Mouse (Mus musculus) CH12.LX (cell line): ENCODE measurements around the gene Gpatch2.

ENCODE experiments used
- CTCF ChIP-seq, 2 experiments: IDR thresholded peaks in 1 of 2; conservative IDR thresholded peaks in 1 of 2; 2 replicates each; pipeline ENCODE4 v1.5.1; 2011 to 2012; ENCODE audit warnings: low read depth in 2 of 2, low read length in 2 of 2, improper control_type of control experiment in 1 of 2, inconsistent platforms in 1 of 2, mild to moderate bottlenecking in 1 of 2, moderate library complexity in 1 of 2
- JUND ChIP-seq: conservative IDR thresholded peaks from 2 replicates; pipeline ENCODE4 v1.6.1; 2011; ENCODE audit warnings: low read depth, low read length, improper control_type of control experiment
- POLR2A ChIP-seq: IDR thresholded peaks from 2 replicates; pipeline ENCODE4 v1.6.1; 2011; ENCODE audit warnings: low read depth, mild to moderate bottlenecking, improper control_type of control experiment, low read length

- TF ChIP-seq POLR2A: no peak
- no peak for TF ChIP-seq CTCF (conservative IDR thresholded peaks at IDR 0.05 in 1 of 2, IDR thresholded peaks at IDR 0.05 in 1 of 2; ENCODE audit: low read depth in 2 of 2, low read length in 2 of 2)
- no peak for TF ChIP-seq JUND
Measured at GRCm38 (mm10) chr1:187313323-187313722, 98.0 kb downstream of the Gpatch2 start.
